Mouse (Mus musculus): ENCODE data around the gene Coro7. TPM values are rescaled to one million over a fixed set of nuclear protein-coding genes. Genes with fewer than 3 reads are reported as not detected.

Coro7 gene
- total RNA-seq, 2 experiments from 2014 or later = 15.7 to 48.2 TPM

DNA sequence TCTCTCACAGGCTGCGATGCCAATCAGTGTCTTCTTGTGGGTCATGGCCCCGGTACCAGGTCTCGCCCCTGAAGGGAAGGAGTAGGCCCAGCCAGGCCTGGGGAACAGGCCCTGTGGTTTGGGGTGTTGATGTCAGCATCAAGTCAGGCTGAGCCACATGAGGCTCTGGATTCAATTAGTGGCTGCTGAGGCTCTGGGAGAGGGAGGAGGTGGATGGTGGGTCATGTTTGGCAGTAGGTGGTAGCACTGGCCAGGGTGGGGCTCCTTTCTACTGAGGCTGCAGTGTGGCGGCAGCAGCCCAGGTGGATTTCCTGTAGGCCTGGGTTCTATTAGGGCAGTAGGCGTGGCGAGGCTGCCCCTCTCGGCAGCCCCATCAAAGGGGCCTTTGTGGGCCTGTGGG lies 28.0 kb downstream of the Coro7 start:
- ATAC-seq (replicated peaks; ENCODE audit: low FRiP score, low TSS enrichment, poor library complexity, severe bottlenecking) = no peak

DNA sequence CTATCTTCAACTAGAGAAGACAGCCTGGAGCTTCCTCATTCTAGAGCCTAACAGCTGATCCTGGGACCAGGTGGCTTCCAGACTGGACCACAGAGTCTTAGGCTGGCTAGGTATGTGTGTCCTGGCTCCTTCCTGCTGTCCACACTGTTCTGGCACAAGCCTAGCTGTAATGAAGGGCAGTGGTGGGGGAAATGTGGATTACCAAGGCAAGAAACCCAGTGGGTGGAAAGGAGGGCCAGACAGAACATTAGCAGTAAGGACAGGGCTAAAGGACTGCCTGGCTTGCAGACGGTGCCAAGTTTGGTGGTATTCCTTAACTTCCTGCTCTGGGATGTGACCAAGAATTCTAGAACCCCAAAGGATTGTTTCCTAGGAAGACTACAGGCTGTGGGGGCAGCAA lies 28.5 kb downstream of the Coro7 start:
- no peak for ATAC-seq (replicated peaks; ENCODE audit: low FRiP score, low TSS enrichment, poor library complexity, severe bottlenecking)

DNA sequence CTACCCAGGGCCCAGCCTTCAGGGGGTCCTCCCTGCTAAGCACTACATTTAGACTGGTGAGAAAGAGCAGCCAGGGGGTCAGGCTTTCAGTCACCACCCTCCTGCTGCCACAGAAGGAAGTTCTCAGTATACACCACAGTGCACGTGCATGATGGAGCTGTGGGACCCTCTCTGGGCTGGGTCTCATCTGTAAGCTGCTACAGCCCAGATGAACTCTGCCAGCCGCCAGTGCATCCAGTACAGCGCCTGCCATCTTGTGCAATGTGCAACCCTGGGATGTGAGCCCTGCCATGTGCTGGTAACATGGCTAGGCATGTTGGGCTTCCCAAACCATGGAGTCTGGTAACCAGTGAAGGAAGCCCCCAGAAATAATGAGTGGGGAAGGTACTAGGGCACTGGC lies 29.4 kb downstream of the Coro7 start:
- ATAC-seq (replicated peaks; ENCODE audit: low FRiP score, low TSS enrichment, poor library complexity, severe bottlenecking) = no peak

DNA sequence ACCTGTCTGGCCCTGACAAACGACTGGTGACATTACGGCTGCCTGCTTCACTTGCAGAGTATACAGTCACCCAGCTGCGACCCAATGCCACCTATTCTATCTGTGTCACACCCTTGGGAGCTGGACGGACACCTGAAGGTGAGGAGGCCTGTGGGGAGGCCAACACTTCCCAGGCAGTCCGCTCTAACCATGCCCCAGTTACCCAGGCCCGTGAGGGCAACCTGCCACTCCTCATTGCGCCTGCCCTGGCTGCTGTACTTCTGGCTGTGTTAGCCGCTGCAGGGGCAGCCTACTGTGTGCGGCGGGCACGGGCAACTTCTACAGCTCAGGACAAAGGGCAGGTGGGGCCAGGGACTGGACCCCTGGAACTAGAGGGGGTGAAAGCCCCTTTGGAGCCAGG lies 29.9 kb downstream of the Coro7 start:
- no peak for ATAC-seq (replicated peaks; ENCODE audit: low FRiP score, low TSS enrichment, poor library complexity, severe bottlenecking)

DNA sequence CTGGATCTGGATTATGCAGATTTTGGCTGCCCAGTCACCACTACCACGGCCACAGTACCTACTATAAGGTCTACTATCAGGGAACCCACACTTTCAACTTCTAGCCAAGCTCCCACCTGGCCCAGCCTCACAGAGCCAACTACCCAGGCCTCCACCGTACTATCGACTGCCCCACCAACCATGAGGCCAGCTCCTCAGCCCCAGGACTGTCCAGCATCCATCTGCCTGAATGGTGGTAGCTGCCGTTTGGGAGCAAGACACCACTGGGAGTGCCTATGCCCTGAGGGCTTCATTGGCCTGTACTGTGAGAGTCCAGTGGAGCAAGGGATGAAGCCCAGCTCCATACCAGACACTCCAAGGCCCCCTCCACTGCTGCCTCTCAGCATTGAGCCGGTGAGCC lies 30.4 kb downstream of the Coro7 start:
- ATAC-seq (replicated peaks; ENCODE audit: low FRiP score, low TSS enrichment, poor library complexity, severe bottlenecking) = no peak

DNA sequence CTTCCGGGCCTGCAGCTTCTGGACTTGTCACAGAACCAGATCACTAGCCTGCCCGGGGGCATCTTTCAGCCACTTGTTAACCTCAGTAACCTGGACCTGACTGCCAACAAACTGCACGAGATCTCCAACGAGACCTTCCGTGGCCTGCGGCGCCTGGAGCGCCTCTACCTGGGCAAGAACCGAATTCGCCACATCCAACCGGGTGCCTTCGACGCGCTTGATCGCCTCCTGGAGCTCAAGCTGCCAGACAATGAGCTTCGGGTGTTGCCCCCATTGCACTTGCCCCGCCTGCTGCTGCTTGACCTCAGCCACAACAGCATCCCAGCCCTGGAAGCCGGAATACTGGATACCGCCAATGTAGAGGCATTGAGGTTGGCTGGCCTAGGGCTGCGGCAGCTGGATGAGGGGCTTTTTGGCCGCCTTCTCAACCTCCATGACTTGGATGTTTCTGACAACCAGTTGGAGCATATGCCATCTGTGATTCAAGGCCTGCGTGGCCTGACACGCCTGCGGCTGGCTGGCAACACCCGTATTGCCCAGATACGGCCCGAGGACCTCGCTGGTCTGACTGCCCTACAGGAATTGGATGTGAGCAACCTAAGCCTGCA lies 31.1 kb downstream of the Coro7 start:
- ATAC-seq (replicated peaks; ENCODE audit: low FRiP score, low TSS enrichment, poor library complexity, severe bottlenecking) = no peak

DNA sequence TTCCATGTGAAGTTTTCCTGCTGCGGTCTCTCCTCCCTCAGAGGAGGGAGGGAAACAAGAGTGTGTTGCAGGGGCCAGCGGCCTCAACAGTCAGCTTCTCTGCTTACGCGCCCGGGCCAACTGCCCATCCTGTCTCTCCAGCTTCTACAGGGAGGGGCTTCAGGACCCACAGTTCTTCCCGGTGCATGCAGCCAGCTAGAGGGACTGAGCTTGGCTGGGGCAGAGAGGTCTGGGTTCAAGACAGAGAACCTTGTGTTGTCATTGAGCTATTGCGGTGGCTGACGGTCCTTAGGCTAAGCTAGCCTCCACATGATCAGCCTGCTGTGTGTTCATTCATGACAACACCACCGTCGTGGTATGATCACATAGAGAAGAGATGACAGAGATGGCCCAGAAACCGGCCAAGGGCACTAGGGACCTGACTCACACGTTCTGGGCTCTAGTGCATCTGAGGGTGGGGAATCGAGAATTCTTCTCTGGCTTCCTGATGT lies 31.9 kb downstream of the Coro7 start:
- no peak for ATAC-seq (replicated peaks; ENCODE audit: low FRiP score, low TSS enrichment, poor library complexity, severe bottlenecking)

DNA sequence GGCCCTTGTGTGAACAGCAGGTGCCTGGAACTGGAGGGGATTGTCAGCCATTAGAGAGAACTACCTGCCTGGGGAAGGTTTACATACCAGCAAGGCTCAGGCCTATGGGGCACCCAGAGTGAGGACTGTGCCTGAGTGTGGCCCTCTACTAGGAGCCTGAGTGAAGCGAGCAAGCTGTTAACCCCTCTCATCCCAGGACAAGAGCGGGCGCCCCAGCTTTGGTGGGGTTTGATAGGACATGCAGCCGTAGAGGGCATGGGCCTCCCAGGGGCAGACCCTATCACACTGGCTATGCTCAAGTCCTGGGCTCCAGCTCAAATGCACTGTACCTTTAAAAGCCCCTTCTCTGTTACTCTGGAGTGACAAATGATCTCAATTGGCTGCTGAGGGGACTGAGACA lies 32.7 kb downstream of the Coro7 start:
- ATAC-seq (replicated peaks; ENCODE audit: low FRiP score, low TSS enrichment, poor library complexity, severe bottlenecking) = no peak

DNA sequence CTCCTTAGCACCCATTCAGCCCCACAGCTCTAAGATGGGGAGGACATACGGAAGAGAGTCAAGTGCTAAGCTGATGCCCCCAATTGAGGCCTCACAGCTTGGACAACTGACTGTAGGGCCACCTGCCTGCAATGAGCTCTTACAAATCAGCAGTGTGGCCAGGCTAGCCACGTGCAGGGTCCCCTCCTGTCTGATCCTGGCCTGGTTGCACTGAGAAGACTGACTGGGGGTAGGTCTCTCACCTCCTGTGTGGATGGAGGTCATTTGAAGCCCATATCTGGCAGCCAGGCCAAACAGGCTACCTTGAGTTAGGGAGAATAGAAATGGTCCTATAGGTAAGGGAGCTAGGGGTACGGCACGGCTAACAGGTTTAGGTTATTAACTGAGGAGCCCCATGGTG lies 33.7 kb downstream of the Coro7 start:
- ATAC-seq (replicated peaks; ENCODE audit: low FRiP score, low TSS enrichment, poor library complexity, severe bottlenecking) = no peak

DNA sequence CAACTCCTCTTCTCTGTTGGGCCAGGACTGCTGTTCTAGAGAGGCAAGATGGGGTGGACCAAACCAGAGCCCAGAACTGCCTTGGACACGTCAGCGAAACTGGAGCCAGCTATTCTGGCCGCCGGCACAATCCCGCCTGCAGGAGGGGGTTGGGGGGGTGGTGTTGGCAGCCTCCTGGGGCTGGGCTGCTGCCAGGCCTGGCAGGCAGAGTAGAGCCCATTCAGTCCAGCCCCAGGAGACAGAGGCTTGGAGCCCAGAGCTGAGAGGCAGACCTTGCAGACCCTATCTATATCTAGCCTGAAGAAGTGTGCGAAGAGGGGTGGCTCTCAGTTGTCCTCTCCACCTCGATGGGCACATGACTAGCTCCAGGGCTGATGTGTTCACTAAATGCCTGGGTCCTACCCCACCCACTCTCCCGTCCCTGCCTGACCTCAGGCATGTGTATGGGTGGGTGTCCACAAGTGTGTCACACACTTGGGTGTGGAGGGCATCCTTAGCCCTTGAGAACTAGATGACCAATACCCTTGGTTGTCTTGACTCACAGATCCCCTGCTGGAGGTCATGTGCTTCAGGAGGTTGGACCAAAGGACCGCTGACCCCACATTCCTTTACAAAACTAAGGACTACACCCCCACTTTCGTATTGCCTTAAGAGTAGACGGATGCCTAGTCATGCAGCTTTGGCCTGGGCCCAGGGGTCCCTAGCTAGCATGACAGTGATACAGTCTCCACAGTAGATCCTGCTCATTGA lies 35.7 kb downstream of the Coro7 start:
- ATAC-seq (replicated peaks; ENCODE audit: low FRiP score, low TSS enrichment, poor library complexity, severe bottlenecking) = no peak

DNA sequence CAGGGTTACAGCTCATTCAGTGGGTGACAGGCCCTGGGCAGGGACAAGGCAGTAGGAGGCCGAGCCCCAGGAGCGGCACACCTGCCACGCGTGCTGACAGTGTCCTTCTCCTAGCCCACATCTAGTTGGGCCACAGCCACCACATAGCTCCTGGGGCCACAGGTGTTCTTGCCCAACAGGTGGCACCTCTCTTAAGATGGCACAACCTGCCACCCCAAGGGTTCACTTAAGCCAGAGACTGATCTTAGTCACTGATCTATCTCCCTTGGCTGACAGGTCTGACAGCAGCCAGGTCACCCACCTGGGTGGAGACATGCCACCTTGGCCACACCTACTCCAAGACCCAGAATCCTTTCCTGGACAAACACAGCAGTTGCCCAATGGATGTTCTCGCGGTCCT lies 36.6 kb downstream of the Coro7 start:
- no peak for ATAC-seq (replicated peaks; ENCODE audit: low FRiP score, low TSS enrichment, poor library complexity, severe bottlenecking)

DNA sequence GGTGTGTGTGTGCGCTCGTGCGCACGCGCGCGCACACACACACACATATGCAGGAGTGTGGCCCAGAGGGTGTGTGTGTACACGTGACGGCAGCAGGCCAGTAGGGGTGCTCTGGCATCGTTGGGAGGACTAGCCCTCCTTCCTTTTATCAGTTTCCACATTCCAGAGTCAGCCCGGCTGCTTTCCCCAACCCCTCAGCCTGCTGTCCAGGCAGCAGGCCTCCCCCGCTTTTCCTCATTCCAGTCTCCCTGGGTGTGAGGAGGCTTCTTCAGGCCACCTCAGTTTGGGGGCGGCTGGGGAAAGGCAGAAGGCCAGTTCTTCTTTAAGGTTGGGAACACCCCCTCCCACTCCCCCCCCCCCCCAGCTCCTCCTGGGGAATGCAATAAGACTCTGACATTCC lies 37.4 kb downstream of the Coro7 start:
- no peak for ATAC-seq (replicated peaks; ENCODE audit: low FRiP score, low TSS enrichment, poor library complexity, severe bottlenecking)

DNA sequence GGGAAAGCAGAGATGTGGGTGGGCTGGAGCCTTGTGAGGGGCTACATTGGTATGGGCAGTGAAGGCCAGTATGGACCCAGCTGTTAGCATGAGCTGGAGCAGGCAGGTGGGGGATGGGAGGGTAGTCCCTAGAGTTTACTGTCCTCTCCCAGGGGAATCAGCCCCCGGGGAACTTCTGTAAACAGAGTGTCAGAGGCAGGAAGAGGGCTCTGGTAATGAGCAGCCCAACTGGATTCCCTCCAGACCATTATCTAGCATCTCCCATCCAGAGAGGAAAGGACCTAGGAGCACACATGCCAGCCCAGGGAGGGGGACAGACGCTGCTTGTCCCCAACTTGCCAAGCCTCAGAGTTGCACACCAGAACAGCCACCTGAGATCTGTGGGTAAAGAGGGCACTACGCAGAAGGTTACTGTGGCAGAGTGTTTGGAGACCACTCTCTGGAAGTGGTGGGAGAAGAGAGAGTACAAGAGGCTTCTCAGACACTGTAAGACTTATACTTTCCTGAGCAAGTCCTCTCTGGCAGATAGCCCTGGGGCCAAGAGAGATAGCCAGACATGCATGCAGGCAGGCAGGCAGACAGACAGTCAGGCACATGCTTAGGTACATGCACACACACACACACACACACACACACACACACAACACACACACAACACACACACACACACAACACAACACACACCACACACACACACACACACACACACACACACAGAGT lies 38.3 kb downstream of the Coro7 start:
- 0 out of 2 replicates have a peak, but pooled peaks have one; percentile 24 for ATAC-seq (replicated peaks; ENCODE audit: low FRiP score, low TSS enrichment, poor library complexity, severe bottlenecking)

DNA sequence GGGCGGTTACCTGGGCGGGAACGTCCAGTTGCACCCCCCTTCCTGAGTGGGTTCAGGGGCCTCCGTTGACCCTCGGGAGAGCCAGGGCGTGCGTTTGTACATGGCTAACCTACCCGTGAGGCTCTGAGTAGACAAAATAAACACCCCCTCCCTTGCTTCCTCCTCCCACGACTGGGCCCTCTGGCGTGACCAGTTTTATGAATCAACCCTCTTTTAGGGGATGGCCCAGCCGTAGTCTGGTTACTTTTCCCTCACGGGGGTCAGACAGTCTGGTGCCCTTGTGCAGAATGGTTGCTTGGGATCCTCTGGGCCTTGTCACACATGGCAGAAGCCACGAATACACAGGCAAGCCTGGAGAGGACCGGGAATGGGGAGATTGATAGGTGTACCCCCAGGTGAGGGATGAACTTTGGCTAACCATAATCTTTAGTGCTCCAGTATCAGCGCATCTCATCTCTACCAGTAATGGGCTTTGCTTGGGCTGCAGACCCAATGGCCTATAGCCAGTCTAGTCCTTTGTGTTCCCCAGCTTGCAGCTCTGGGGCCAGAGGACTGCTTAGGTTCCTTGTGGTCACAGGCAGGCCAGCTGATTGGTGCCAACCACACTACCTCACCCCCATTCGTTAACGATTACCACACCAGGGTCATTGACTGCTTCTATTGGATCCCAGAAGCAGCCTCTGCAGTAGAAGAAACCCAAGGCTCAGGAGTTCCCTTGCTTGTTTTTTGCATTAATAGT lies 39.1 kb downstream of the Coro7 start:
- ATAC-seq (replicated peaks; ENCODE audit: low FRiP score, low TSS enrichment, poor library complexity, severe bottlenecking) = peak; percentile 16; the same call in 1 of the 2 replicates

DNA sequence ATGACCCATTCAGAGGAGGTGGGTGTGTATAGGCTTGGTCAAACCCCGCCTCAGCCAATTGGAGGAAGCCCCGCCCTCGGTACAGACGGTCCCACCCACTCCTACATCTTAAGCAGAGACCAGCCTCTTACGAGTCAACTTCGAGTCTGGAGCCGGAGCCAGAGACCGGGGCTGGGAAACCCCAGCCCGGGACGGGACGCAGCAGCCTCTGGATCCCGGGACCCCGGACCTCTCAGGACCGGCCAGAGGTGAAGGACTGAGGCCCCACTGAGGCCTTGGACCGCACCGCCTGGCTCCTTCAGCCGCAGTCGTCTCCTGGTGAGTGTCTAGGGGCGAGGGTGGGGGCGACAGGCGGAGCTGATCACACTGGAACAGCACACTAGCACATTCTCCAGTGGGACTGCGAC lies 39.7 kb downstream of the Coro7 start, which contains the start of the genes Vasn and Dnaja3:
Vasn (plus strand) TSS at position 111 of the 407 bp plus-strand sequence.
Dnaja3 (plus strand) TSS at position 159 of the 407 bp plus-strand sequence.
- ATAC-seq (replicated peaks; ENCODE audit: low FRiP score, low TSS enrichment, poor library complexity, severe bottlenecking) = peak; percentile 84

DNA sequence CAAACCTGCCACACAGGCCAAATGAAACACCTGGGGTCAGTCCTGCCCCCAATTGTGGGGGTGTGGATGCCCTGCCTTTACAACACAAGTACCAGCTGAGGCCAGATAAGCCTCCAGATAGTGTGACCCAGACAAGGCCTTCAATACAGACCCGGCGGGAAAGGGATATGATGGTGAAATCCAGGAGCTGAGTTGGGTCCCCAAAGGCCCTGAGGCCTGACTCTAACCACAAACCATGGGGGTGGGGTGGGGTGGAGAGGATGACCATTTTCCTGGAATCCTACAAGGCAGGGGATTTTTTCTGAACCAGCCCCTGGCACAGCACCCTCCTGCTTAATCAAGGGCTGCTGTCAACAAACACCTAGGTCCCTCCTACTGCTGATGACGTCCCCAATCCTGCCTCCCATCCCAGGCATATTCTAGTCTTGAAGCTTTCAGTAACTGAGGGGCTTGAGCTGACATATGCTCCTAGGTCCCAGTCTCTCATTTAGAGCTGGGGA lies 40.6 kb downstream of the Coro7 start:
- no peak for ATAC-seq (replicated peaks; ENCODE audit: low FRiP score, low TSS enrichment, poor library complexity, severe bottlenecking)

DNA sequence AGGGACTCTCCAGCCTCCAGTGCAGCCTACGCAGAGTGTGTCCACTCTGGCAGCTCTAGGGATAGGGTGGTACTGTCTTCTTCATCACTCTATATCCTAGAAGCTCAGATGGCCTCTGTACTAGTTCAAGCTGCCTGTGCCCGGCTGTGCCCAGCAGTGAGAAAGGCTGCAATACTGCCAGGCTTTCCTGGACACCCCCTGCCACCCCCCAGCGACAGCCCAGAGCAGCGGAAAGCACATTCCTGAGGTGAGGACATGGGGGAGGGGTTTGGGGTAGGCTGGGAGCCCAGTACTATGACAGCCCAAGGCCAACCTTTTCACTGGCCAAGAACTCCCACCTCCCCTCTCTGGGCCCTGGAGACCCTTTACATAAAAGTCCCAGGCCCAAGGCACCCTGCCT lies 43.8 kb downstream of the Coro7 start:
- no peak for ATAC-seq (replicated peaks; ENCODE audit: low FRiP score, low TSS enrichment, poor library complexity, severe bottlenecking)

DNA sequence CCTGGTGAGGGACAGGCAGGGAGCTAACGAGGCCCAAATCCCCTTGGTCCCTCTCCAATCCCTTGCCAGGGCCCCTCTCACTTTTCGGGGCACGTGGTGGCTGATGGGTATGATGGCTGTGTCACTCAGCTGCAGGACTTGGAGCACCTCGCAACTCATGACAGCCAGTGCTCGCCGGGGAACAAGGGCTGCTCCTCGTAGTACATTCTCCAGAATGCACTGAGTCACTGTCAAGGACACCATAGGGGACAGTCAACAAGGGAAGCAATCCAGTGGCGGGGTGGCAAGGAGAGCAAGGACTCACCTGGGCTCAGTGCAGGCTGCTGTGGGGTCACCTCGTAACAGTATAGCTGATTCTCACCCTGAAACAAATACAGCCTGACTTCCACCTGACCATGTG lies 44.9 kb downstream of the Coro7 start:
- no peak for ATAC-seq (replicated peaks; ENCODE audit: low FRiP score, low TSS enrichment, poor library complexity, severe bottlenecking)

DNA sequence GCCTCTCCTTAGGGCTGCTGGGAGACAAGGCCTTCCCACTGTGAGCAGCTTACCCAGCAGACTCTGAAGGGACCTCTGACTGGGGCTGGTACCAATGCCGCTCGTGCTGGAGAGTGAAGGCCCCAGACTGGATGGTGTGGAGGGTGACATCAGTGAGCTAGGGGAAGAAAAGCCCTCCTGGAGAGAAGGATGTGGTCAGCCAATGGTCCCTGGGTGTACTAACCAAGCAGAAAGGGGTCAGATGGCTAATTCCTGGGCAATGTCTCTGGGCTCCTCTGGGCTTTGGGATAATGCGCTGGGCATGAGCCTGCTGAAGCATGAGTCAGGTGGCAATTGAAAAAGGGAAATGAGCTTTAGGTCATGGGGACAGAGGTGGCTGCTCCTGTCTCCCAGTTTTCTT lies 45.9 kb downstream of the Coro7 start:
- no peak for ATAC-seq (replicated peaks; ENCODE audit: low FRiP score, low TSS enrichment, poor library complexity, severe bottlenecking)

DNA sequence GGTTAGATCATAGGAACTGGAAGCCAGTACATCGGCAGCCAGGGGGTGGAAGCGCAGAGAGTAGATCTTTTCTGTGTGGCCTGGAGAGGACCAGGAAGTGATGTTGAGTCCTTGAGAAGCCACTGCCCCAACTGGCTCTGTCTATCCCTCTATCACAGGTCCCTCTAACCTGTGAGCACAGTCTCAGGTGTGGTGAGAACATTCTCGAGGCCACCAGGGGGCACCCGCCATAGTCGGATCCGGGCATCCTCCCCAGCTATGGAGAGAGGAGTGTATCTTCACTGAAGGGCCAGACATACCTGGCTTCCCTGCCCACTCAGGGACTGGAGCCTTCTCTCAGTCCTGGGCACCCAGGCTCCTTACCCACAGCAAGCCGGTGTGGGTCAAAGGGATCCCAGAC lies 47.5 kb downstream of the Coro7 start:
- ATAC-seq (replicated peaks; ENCODE audit: low FRiP score, low TSS enrichment, poor library complexity, severe bottlenecking) = no peak

Measured in megakaryocyte-erythroid progenitor cell, adult 5-6 weeks (primary cell).